Mouse (Mus musculus) limb, embryonic 10.5 days (tissue): ENCODE measurements around the gene Cep97. TPM values are rescaled to one million over a fixed set of nuclear protein-coding genes. Genes with fewer than 3 reads are reported as not detected.
"Not testable (repeated sequence)": the region's sequence is repeated elsewhere in the genome, so short reads cannot be mapped to it uniquely, and the experiment has no call there.

ENCODE experiments used
- DNase-seq: peaks from one replicate; pipeline ENCODE4 v3.0.0-alpha.2; 2017; ENCODE audit warnings: low spot score
- H3K27ac ChIP-seq: fragments of 300-500 bp; sonication (generic); 2 replicates; pipeline ENCODE4 v1.5.1; 2016; ENCODE audit warnings: mild to moderate bottlenecking
- H3K27me3 ChIP-seq: fragments of 300-500 bp; sonication (generic); 2 replicates; pipeline ENCODE4 v1.6.1; 2016; ENCODE audit warnings: low read depth, mild to moderate bottlenecking; ENCODE audit not compliant: poor library complexity, severe bottlenecking
- H3K36me3 ChIP-seq: fragments of 300-500 bp; sonication (generic); 2 replicates; pipeline ENCODE4 v1.6.1; 2016; ENCODE audit warnings: mild to moderate bottlenecking, moderate library complexity
- H3K4me1 ChIP-seq: fragments of 300-500 bp; sonication (generic); 2 replicates; pipeline ENCODE4 v1.6.1; 2016
- H3K4me3 ChIP-seq: fragments of 300-500 bp; sonication (generic); 2 replicates; pipeline ENCODE4 v1.5.1; 2016; ENCODE audit warnings: mild to moderate bottlenecking, moderate library complexity
- H3K9me3 ChIP-seq: fragments of 300-500 bp; sonication (generic); replicated peaks from 2 replicates; pipeline ENCODE4 v1.6.1; 2016; ENCODE audit warnings: mild to moderate bottlenecking
- WGBS: fragments of 180-500 bp; shearing (Covaris S2); methylation state at CpG from one replicate; pipeline ENCODE4 v1.1.7; 2016; 5-methylcytosine and 5-hydroxymethylcytosine counted together
- polyA plus RNA-seq: library from polyadenylated mRNA; unstranded; fragments of >200 nt; fragmentation: Nextera tagmentation; extraction: Ambion mirVana; gene quantifications from 2 replicates; pipeline ENCODE4 v1.2.1, GENCODE M21; 2016

The Cep97 gene
- polyA plus RNA-seq, 1 experiment from 2014 or later, result 14.2 TPM

DNA sequence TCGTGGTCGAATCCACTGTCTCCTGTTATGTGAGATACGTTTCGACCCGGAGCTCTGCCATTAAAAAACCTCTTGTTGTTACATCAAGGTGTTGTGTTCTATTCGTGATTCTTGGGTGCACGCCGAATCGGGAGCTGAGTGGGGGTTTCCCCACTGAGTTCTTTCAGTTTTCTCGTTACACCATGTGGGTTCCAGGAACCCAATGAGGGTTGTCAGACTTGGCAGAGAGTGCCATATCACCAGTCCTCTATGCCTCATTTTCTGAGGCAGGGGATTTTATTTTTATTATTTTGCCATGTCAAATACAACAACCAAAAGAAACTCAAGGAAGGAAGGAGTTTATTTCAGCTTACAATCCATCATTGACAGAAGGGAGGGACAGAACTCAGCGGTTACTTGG, 28.4 kb upstream of the Cep97 start:
- WGBS, result 91% methylated on average over 6 of the region's 11 CpGs
- H3K4me3 ChIP-seq, result not testable (repeated sequence)

DNA sequence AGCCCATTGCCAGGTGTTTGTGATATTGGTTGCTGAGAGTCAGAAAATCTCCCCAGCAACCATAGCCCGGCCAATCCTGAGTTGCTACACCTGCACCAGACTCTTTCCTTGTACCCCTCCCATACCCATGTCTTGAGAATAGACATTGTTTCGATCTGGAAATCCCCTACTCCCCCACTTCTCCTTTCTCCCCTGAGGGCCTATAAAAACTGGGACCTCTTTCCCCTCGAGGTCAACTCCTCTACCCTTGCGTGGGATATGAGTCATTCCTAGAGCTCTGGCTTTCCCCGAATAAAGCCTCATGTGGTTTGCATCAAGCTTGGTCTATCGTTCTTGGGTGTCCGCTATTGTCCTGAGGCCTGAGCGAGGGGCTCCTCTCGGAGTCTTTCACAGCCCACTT, 19.5 kb upstream of the Cep97 start:
- WGBS, result 94% methylated on average over 9 of the region's 9 CpGs
- not testable (repeated sequence) for H3K36me3 ChIP-seq, H3K4me3 ChIP-seq, H3K27me3 ChIP-seq, H3K27ac ChIP-seq, H3K9me3 ChIP-seq, H3K4me1 ChIP-seq, DNase-seq

More for the DNA sequence above, 28.4 kb upstream of the Cep97 start:
- not testable (repeated sequence) for H3K36me3 ChIP-seq, H3K4me1 ChIP-seq, H3K27me3 ChIP-seq, H3K27ac ChIP-seq, H3K9me3 ChIP-seq, DNase-seq

- Histone ChIP-seq H3K36me3 (no peaks in the 10 kb centered on the region), H3K27me3 (no peaks in the 10 kb centered on the region), H3K4me1 (no peaks in the 10 kb centered on the region), H3K9me3 (no peaks in the 10 kb centered on the region), H3K4me3 (no peak overlapping the region), H3K27ac (no peak overlapping the region)
- DNase-seq, result no peak
Observed at GRCm38 (mm10) chr16:55952771-55953170, 18.1 kb upstream of the Cep97 start.

GRCm38 (mm10) chr16:55951679-55952327, 17.1 kb upstream of the Cep97 start:
- no peak overlapping the region for H3K4me3 ChIP-seq
- 78% methylated on average over 7 of the region's 7 CpGs for WGBS
- no peaks in the 10 kb centered on the region for H3K4me1 ChIP-seq

GRCm38 (mm10) chr16:55950946-55951678, 16.5 kb upstream of the Cep97 start:
- WGBS, result 48% methylated on average over 19 of the region's 19 CpGs

More at GRCm38 (mm10) chr16:55951679-55952327, 17.1 kb upstream of the Cep97 start:
- H3K36me3 ChIP-seq, result no peaks in the 10 kb centered on the region
- no peak overlapping the region for H3K27ac ChIP-seq
- H3K9me3 ChIP-seq, result no peaks in the 10 kb centered on the region
- DNase-seq, result no peak
- no peaks in the 10 kb centered on the region for H3K27me3 ChIP-seq

DNA sequence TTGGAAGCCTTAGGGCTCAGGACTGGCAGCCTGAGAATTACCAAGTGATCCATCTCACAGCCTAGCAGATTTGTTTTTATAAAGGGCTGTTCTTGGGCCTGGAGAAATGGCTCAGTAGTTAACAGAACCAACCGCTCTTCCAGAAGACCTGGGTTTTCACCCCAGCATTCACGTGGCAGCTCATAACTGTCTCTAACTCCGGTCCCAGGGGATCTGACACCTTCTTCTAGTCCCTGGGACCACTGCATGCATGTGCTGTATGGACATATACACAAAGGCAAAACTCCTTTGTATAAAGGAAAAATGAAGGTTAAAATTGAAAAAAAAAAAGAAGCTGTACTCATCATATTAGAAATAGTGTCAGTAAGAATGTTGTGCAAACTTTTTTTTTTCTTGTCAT, 15.8 kb upstream of the Cep97 start:
- 72% methylated on average over 3 of the region's 3 CpGs for WGBS
- no peaks in the 10 kb centered on the region for H3K36me3 ChIP-seq

More at GRCm38 (mm10) chr16:55950946-55951678, 16.5 kb upstream of the Cep97 start:
- Histone ChIP-seq H3K4me1 (no peaks in the 10 kb centered on the region), H3K36me3 (no peaks in the 10 kb centered on the region), H3K4me3 (no peak overlapping the region), H3K27me3 (no peaks in the 10 kb centered on the region), H3K9me3 (no peaks in the 10 kb centered on the region), H3K27ac (no peak overlapping the region)
- DNase-seq, result peak; percentile 66

DNA sequence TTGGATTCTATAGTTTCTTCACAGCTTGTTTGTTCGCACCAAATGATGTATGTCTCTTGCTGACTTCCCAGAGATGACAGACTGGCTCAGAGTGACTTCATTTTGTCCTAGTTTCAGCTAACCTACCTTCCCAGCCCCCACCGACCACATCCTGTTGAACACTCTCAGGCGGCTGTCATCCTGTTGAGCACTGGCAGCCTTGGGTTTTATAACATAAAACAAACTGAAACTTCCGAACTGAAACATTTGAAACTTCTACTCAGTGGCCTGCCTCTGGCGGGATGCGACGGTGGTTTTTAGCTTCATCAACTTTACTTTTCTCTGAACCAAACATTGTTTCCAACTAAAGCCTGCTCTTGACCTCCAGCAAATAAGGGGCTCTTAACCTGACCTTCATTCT, 14.3 kb upstream of the Cep97 start:
- Histone ChIP-seq H3K27me3 (no peaks in the 10 kb centered on the region), H3K9me3 (no peaks in the 10 kb centered on the region), H3K27ac (no peak overlapping the region), H3K4me1 (peaks cover 2% of the 10 kb centered on the region; the same call in 1 of the 2 replicates), H3K4me3 (no peak overlapping the region), H3K36me3 (no peaks in the 10 kb centered on the region)
- DNase-seq, result no peak
- 78% methylated on average over 7 of the region's 7 CpGs for WGBS

More for the DNA sequence above, 15.8 kb upstream of the Cep97 start:
- DNase-seq, result no peak
- Histone ChIP-seq H3K27ac (no peak overlapping the region), H3K27me3 (no peaks in the 10 kb centered on the region), H3K9me3 (no peaks in the 10 kb centered on the region), H3K4me3 (no peak overlapping the region), H3K4me1 (no peaks in the 10 kb centered on the region)

- DNase-seq, result not testable (repeated sequence)
Observed at GRCm38 (mm10) chr16:55947876-55948410, 13.3 kb upstream of the Cep97 start.

GRCm38 (mm10) chr16:55947266-55947665, 12.6 kb upstream of the Cep97 start:
- 83% methylated on average over 3 of the region's 3 CpGs for WGBS
- H3K4me1 ChIP-seq, result peaks cover 7% of the 10 kb centered on the region; the same call in 1 of the 2 replicates
- no peaks in the 10 kb centered on the region for H3K27me3 ChIP-seq
- no peak overlapping the region for H3K27ac ChIP-seq
- no peaks in the 10 kb centered on the region for H3K36me3 ChIP-seq
- H3K4me3 ChIP-seq, result no peak overlapping the region
- H3K9me3 ChIP-seq, result no peaks in the 10 kb centered on the region
- no peak for DNase-seq

More at GRCm38 (mm10) chr16:55947876-55948410, 13.3 kb upstream of the Cep97 start:
- H3K4me3 ChIP-seq, H3K27me3 ChIP-seq, H3K36me3 ChIP-seq, H3K9me3 ChIP-seq, H3K27ac ChIP-seq, H3K4me1 ChIP-seq: not testable (repeated sequence)
- WGBS, result 84% methylated on average over 2 of the region's 2 CpGs

- H3K27ac ChIP-seq, result no peak overlapping the region
- no peaks in the 10 kb centered on the region for H3K27me3 ChIP-seq
- 89% methylated on average over 4 of the region's 4 CpGs for WGBS
- no peak overlapping the region for H3K4me3 ChIP-seq
- H3K9me3 ChIP-seq, result no peaks in the 10 kb centered on the region
- H3K36me3 ChIP-seq, result no peaks in the 10 kb centered on the region
- DNase-seq, result no peak
- peaks cover 7% of the 10 kb centered on the region; the same call in 1 of the 2 replicates for H3K4me1 ChIP-seq
Observed at GRCm38 (mm10) chr16:55940781-55941180, 6.1 kb upstream of the Cep97 start.

- no peak for DNase-seq
- Histone ChIP-seq H3K27me3 (no peaks in the 10 kb centered on the region), H3K9me3 (no peaks in the 10 kb centered on the region), H3K4me3 (no peak overlapping the region), H3K27ac (no peak overlapping the region), H3K4me1 (peaks cover 7% of the 10 kb centered on the region; the same call in 1 of the 2 replicates), H3K36me3 (no peaks in the 10 kb centered on the region)
- 86% methylated on average over 6 of the region's 6 CpGs for WGBS
Observed at GRCm38 (mm10) chr16:55939703-55940102, 5.0 kb upstream of the Cep97 start.

- Histone ChIP-seq H3K4me3 (no peak overlapping the region), H3K27ac (no peak overlapping the region), H3K9me3 (no peaks in the 10 kb centered on the region), H3K27me3 (no peaks in the 10 kb centered on the region), H3K4me1 (peaks cover 3% of the 10 kb centered on the region; the same call in 1 of the 2 replicates), H3K36me3 (no peaks in the 10 kb centered on the region)
- DNase-seq, result no peak
- WGBS, result 86% methylated on average over 4 of the region's 4 CpGs
Observed at GRCm38 (mm10) chr16:55938761-55939160, 4.1 kb upstream of the Cep97 start.

GRCm38 (mm10) chr16:55933681-55934343, 843 bp downstream of the Cep97 start:
- Histone ChIP-seq H3K27ac (peak overlapping the region; percentile 92), H3K36me3 (peaks cover 24% of the 10 kb centered on the region), H3K9me3 (no peaks in the 10 kb centered on the region), H3K27me3 (no peaks in the 10 kb centered on the region), H3K4me1 (no peaks in the 10 kb centered on the region), H3K4me3 (peak overlapping the region; percentile 79)
- DNase-seq, result peak; percentile 77
- WGBS, result 1% methylated on average over 32 of the region's 32 CpGs
